In genomic region chr16:21368821-21369220, GRCm38 (mm10) we compare ENCODE assay signal across 29 mouse cellular contexts. TPM values are rescaled to one million over a fixed set of nuclear protein-coding genes. Genes with fewer than 3 reads are reported as not detected.
DNase-seq lines count a peak whose midpoint lies in the region; ATAC-seq and TF ChIP-seq lines count a peak whose summit lies in the region.
"Had no signal": no experiment of that assay in that cellular context is flagged by ENCODE, and none has a peak within 500 bp of the region (broad histone marks: within the 10 kb centered on the region; RNA-seq: fewer than 3 reads in every experiment).

No protein-coding gene starts in this region.

- no peak for DNase-seq in ES-E14 (ENCODE audit: low read depth, low spot score)
- DNase-seq in limb, embryonic 10.5 days (ENCODE audit: low spot score) = no peak
- DNase-seq in stomach, postnatal 0 days (ENCODE audit: low spot score) = no peak
- DNase-seq in cerebellum, adult 2 months = no peak
- DNase-seq: adrenal gland, postnatal 10 days; adrenal gland, postnatal 36 days; cerebellum, adult 8-10 months; cerebellum, postnatal 10 days; cerebellum, postnatal 36 days; embryo, embryonic 11 days; forebrain, postnatal 0 days; gastrocnemius, adult 2 months; gastrocnemius, postnatal 14 days; heart, postnatal 36 days; kidney, adult 11 months had no signal

- no peak for TF ChIP-seq EP300 in stomach, postnatal 0 days (optimal IDR thresholded peaks at IDR 0.05)

- H3K27me3 ChIP-seq in intestine, embryonic 16.5 days (replicated peaks; ENCODE audit: control insufficient read depth, insufficient read depth, low read length) = no peaks in the 10 kb centered on the region
- no peaks in the 10 kb centered on the region for H3K27me3 ChIP-seq in intestine, embryonic 15.5 days (replicated peaks)
- no peaks in the 10 kb centered on the region for H3K27me3 ChIP-seq in limb, embryonic 10.5 days (ENCODE audit: low read depth, poor library complexity, severe bottlenecking)
- H3K27me3 ChIP-seq in stomach, postnatal 0 days (ENCODE audit: control insufficient read depth, insufficient read depth, low read length) = no peaks in the 10 kb centered on the region
- no peaks in the 10 kb centered on the region for H3K27me3 ChIP-seq in cerebellum, adult 2 months (ENCODE audit: control insufficient read depth, insufficient read depth, low read length)
- H3K27me3 ChIP-seq: embryonic facial prominence, embryonic 13.5 days; Patski had no signal

- H3K4me1 ChIP-seq in intestine, embryonic 16.5 days (ENCODE audit: control insufficient read depth, insufficient read depth, low read length) = 0 out of 2 replicates have a peak, but pooled peaks cover 3% of the 10 kb centered on the region
- H3K4me1 ChIP-seq in intestine, embryonic 15.5 days (replicated peaks) = peaks cover 8% of the 10 kb centered on the region; the same call in 1 of the 2 replicates
- peaks cover 2 to 5% of the 10 kb centered on the region in 2 experiments; a peak in 2 of 4 replicates for H3K4me1 ChIP-seq in ES-E14 (ENCODE audit: control insufficient read depth in 2 of 2, insufficient read depth in 2 of 2, low read length in 2 of 2, poor library complexity in 1 of 2)
- H3K4me1 ChIP-seq in limb, embryonic 10.5 days = peaks cover 41% of the 10 kb centered on the region
- no peaks in the 10 kb centered on the region for H3K4me1 ChIP-seq in stomach, postnatal 0 days (replicated peaks; ENCODE audit: control insufficient read depth, insufficient read depth)
- H3K4me1 ChIP-seq in cerebellum, adult 2 months (ENCODE audit: control insufficient read depth, insufficient read depth, low read length) = no peaks in the 10 kb centered on the region

- H3K36me3 ChIP-seq in intestine, embryonic 16.5 days (ENCODE audit: control insufficient read depth, insufficient read depth, low read length) = no peaks in the 10 kb centered on the region
- H3K36me3 ChIP-seq in intestine, embryonic 15.5 days = no peaks in the 10 kb centered on the region
- H3K36me3 ChIP-seq in ES-E14 (ENCODE audit: control insufficient read depth, insufficient read depth, low read length, poor library complexity, severe bottlenecking) = no peaks in the 10 kb centered on the region
- no peaks in the 10 kb centered on the region for H3K36me3 ChIP-seq in limb, embryonic 10.5 days
- H3K36me3 ChIP-seq in stomach, postnatal 0 days (ENCODE audit: control insufficient read depth, insufficient read depth, low read length) = no peaks in the 10 kb centered on the region
- H3K36me3 ChIP-seq: embryonic facial prominence, embryonic 10.5 days; embryonic facial prominence, embryonic 13.5 days; forebrain, embryonic 10.5 days; G1E; hindbrain, embryonic 10.5 days; hindbrain, embryonic 13.5 days had no signal

- peak overlapping the region; percentile 73; the same call in 1 of the 2 replicates for H3K27ac ChIP-seq in intestine, embryonic 16.5 days (ENCODE audit: low read length)
- H3K27ac ChIP-seq in intestine, embryonic 15.5 days = no peak overlapping the region
- no peak overlapping the region for H3K27ac ChIP-seq in ES-E14 (ENCODE audit: insufficient read depth, low read depth, low read length, poor library complexity, severe bottlenecking)
- peak overlapping the region; percentile 75; the same call in 1 of the 2 replicates for H3K27ac ChIP-seq in limb, embryonic 10.5 days
- H3K27ac ChIP-seq in stomach, postnatal 0 days (replicated peaks) = peak overlapping the region; percentile 84
- no peak overlapping the region for H3K27ac ChIP-seq in cerebellum, adult 2 months (ENCODE audit: insufficient read depth, low read length)
- H3K27ac ChIP-seq: embryonic facial prominence, embryonic 13.5 days; forebrain, embryonic 10.5 days; forebrain, embryonic 13.5 days; gastrocnemius, adult 2 months; hindbrain, embryonic 13.5 days had no signal

- in situ Hi-C loops in ES-E14 (cut with MboI; ENCODE audit: low sequenced_read_pairs in 2 of 2, unreplicated experiment in 2 of 2) = no loop called here

- H3K9me3 ChIP-seq in intestine, embryonic 16.5 days (ENCODE audit: control insufficient read depth, low read length) = no peaks in the 10 kb centered on the region
- no peaks in the 10 kb centered on the region for H3K9me3 ChIP-seq in intestine, embryonic 15.5 days
- H3K9me3 ChIP-seq in ES-E14 (ENCODE audit: control insufficient read depth, insufficient read depth, low read depth, low read length) = no peaks in the 10 kb centered on the region
- H3K9me3 ChIP-seq in limb, embryonic 10.5 days (replicated peaks) = no peaks in the 10 kb centered on the region
- H3K9me3 ChIP-seq in stomach, postnatal 0 days (ENCODE audit: control insufficient read depth, low read length) = no peaks in the 10 kb centered on the region
- H3K9me3 ChIP-seq: embryonic facial prominence, embryonic 10.5 days; embryonic facial prominence, embryonic 13.5 days; forebrain, embryonic 10.5 days; forebrain, embryonic 13.5 days; G1E; hindbrain, embryonic 10.5 days; hindbrain, embryonic 13.5 days had no signal

- H3K9ac ChIP-seq in intestine, embryonic 16.5 days (ENCODE audit: low read depth, low read length) = no peak overlapping the region
- no peak overlapping the region for H3K9ac ChIP-seq in intestine, embryonic 15.5 days
- no peak overlapping the region for H3K9ac ChIP-seq in ES-E14 (ENCODE audit: insufficient read depth, low read depth, low read length, poor library complexity, severe bottlenecking)
- H3K9ac ChIP-seq in stomach, postnatal 0 days (ENCODE audit: low read length) = no peak overlapping the region
- H3K9ac ChIP-seq: embryonic facial prominence, embryonic 13.5 days; forebrain, embryonic 13.5 days; forebrain, postnatal 0 days; hindbrain, embryonic 13.5 days had no signal

- no peak overlapping the region for H3K4me2 ChIP-seq in intestine, embryonic 16.5 days (ENCODE audit: low read depth, low read length)
- H3K4me2 ChIP-seq in intestine, embryonic 15.5 days (replicated peaks) = no peak overlapping the region
- no peak overlapping the region for H3K4me2 ChIP-seq in stomach, postnatal 0 days (replicated peaks; ENCODE audit: low read depth)
- H3K4me2 ChIP-seq: embryonic facial prominence, embryonic 13.5 days; forebrain, embryonic 13.5 days; hindbrain, embryonic 13.5 days had no signal

- 89% methylated on average over 1 of the region's 1 CpGs for WGBS in intestine, embryonic 16.5 days
- 88% methylated on average over 1 of the region's 1 CpGs for WGBS in intestine, embryonic 15.5 days
- WGBS in limb, embryonic 10.5 days = 86% methylated on average over 1 of the region's 1 CpGs
- WGBS in stomach, postnatal 0 days = 65% methylated on average over 1 of the region's 1 CpGs
- WGBS in cerebellum, adult 2 months = 93% methylated on average over 1 of the region's 1 CpGs

- H3K4me3 ChIP-seq in intestine, embryonic 16.5 days (ENCODE audit: low read length) = no peak overlapping the region
- H3K4me3 ChIP-seq in intestine, embryonic 15.5 days (replicated peaks) = no peak overlapping the region
- H3K4me3 ChIP-seq in ES-E14 (ENCODE audit: insufficient read depth in 1 of 2, low read depth in 1 of 2, low read length in 2 of 2, poor library complexity in 1 of 2, severe bottlenecking in 1 of 2) = no peak overlapping the region
- H3K4me3 ChIP-seq in limb, embryonic 10.5 days = no peak overlapping the region
- H3K4me3 ChIP-seq in stomach, postnatal 0 days (ENCODE audit: low read depth, low read length) = no peak overlapping the region
- no peak overlapping the region for H3K4me3 ChIP-seq in cerebellum, adult 2 months (replicated peaks; ENCODE audit: insufficient read depth, low read depth, low read length)
- H3K4me3 ChIP-seq: embryonic facial prominence, embryonic 10.5 days; embryonic facial prominence, embryonic 13.5 days; erythroblast, embryonic 14.5 days; forebrain, embryonic 10.5 days; forebrain, embryonic 13.5 days; gastrocnemius, adult 2 months; hindbrain, embryonic 10.5 days; hindbrain, embryonic 13.5 days had no signal

- no peak for ATAC-seq in intestine, embryonic 16.5 days
- ATAC-seq in intestine, embryonic 15.5 days = no peak
- no peak for ATAC-seq in stomach, postnatal 0 days (ENCODE audit: low FRiP score, low TSS enrichment)
- ATAC-seq in erythroid progenitor cell, adult 5-6 weeks (replicated peaks; ENCODE audit: low FRiP score, poor library complexity, severe bottlenecking) = no peak
- ATAC-seq: CD4-positive, CD25-positive, alpha-beta regulatory T cell, adult 4 months; forebrain, embryonic 13.5 days; forebrain, postnatal 0 days; hindbrain, embryonic 16.5 days; Patski had no signal

- no peak for TF ChIP-seq CTCF in stomach, postnatal 0 days (IDR thresholded peaks at IDR 0.05; ENCODE audit: low read depth)
- no peak for TF ChIP-seq CTCF in cerebellum, adult 2 months (IDR thresholded peaks at IDR 0.05; ENCODE audit: borderline replicate concordance, insufficient read depth, low read depth, low read length)

- TF ChIP-seq POLR2A in cerebellum, adult 2 months (IDR thresholded peaks at IDR 0.05; ENCODE audit: borderline replicate concordance, insufficient read depth, low read length) = no peak

TF ChIP-seq in ES-E14, 5 proteins besides CTCF, POLR2A, EP300 and RAD21:
- TF ChIP-seq HCFC1 (IDR thresholded peaks at IDR 0.05; ENCODE audit: borderline replicate concordance, insufficient read depth, low read length) = no peak
- peak; percentile 83; the same call in 1 of the 2 replicates for TF ChIP-seq ZNF384 (IDR thresholded peaks at IDR 0.05; ENCODE audit: low read depth, low read length)
- no peak for TF ChIP-seq ZC3H11A (IDR thresholded peaks at IDR 0.05; ENCODE audit: borderline replicate concordance, low read depth, low read length)

RNA-seq across cellular contexts. Expression of gene Vps8, which starts 54.1 kb away (rescaled TPM):
- 16.6 and 18.2 TPM in 2 replicates for polyA plus RNA-seq in intestine, embryonic 16.5 days (2015; fragmentation: Nextera tagmentation; extraction: Ambion mirVana)
- 13.9 and 18.4 TPM in 2 replicates for polyA plus RNA-seq in intestine, embryonic 15.5 days (2015; fragmentation: Nextera tagmentation; extraction: Ambion mirVana)
- total RNA-seq in ES-E14 (2012; rRNA removed) = 11.3 and 12.5 TPM in 2 replicates
- 10.8 and 13.7 TPM in 2 replicates for polyA plus RNA-seq in limb, embryonic 10.5 days (2016; fragmentation: Nextera tagmentation; extraction: Ambion mirVana)
- polyA plus RNA-seq in stomach, postnatal 0 days (2015; fragmentation: Nextera tagmentation; extraction: Ambion mirVana) = 7.0 and 8.2 TPM in 2 replicates
- 26.3 and 27.1 TPM in 2 replicates for polyA plus RNA-seq in cerebellum, adult 2 months (2012; rRNA removed)
- 1.8 and 5.0 TPM in 2 replicates for total RNA-seq in erythroid progenitor cell, adult 5-6 weeks (2015; ENCODE audit: low replicate concordance)
- 4.9 and 7.9 TPM in 2 replicates for total RNA-seq in erythroid progenitor cell, adult 5-6 weeks (2017; ENCODE audit: low replicate concordance)

Comparison
In these comparisons a context has a peak if more than half of its experiments do, and no peak if none do; other contexts are left out.
1. H3K27ac ChIP-seq: peak in intestine, embryonic 16.5 days (single experiment), limb, embryonic 10.5 days (single experiment) and stomach, postnatal 0 days (single experiment); none in intestine, embryonic 15.5 days (single experiment), ES-E14 (single experiment) and cerebellum, adult 2 months (single experiment).